Mouse (Mus musculus) heart, postnatal 14 days (tissue): Measurements from ENCODE around the gene Bace1. TPM values are rescaled to one million over a fixed set of nuclear protein-coding genes. Genes with fewer than 3 reads are reported as not detected.

Experiments used
- DNase-seq, 2 experiments: peaks; one replicate each; pipeline ENCODE4 v3.0.0; 2021 to 2022
- intact Hi-C: fragments of 180-260 bp; cut with DNase I; formaldehyde crosslinking; loops from one replicate; pipeline ENCODE4 v1.15.1; 2025
- long read RNA-seq, 2 experiments: library from polyadenylated mRNA; stranded (forward); transcript quantifications; one replicate each; pipeline ENCODE4 v2.0.0; 2021
- total RNA-seq, 2 experiments: library from RNA; stranded (reverse); gene quantifications; 2 replicates each; pipeline ENCODE4 v1.2.3; 2021

Gene Bace1
- total RNA-seq = 10 to 100 TPM; 39.8 to 40.4 TPM
- long read RNA-seq, experiment 1, full-length matches to known transcripts = 32 of 62 reads
- long read RNA-seq, experiment 1, partial matches to known transcripts = 4 of 62 reads
- long read RNA-seq, experiment 1, other reads (novel, unspliced or antisense) = 26 of 62 reads
- long read RNA-seq, experiment 2, full-length matches to known transcripts = 29 of 65 reads
- long read RNA-seq, experiment 2, partial matches to known transcripts = 10 of 65 reads
- long read RNA-seq, experiment 2, other reads (novel, unspliced or antisense) = 26 of 65 reads

GRCm38 (mm10) chr9:45838434-45839138 lies at the start of gene Bace1:
Gene Bace1 (plus strand): TSS chr9:45838580.
- intact Hi-C loops = loop anchor here (5.0 kb wide), 1 partner anchor 39 kb away; no protein-coding TSS in a partner anchor
- DNase-seq = peak; percentile 83 to 89

- intact Hi-C loops = no loop called here
- DNase-seq = no peak
Observed at GRCm38 (mm10) chr9:45791456-45792142, 46.8 kb upstream of the Bace1 start.

GRCm38 (mm10) chr9:45792235-45792634 lies 46.1 kb upstream of the Bace1 start:
- intact Hi-C loops = no loop called here
- DNase-seq = no peak

GRCm38 (mm10) chr9:45793697-45794096 lies 44.7 kb upstream of the Bace1 start:
- no peak for DNase-seq
- intact Hi-C loops = no loop called here

- DNase-seq = peak in 1 of 2 experiments; percentile 21
- intact Hi-C loops = no loop called here
Observed at GRCm38 (mm10) chr9:45795722-45796121, 42.7 kb upstream of the Bace1 start.

GRCm38 (mm10) chr9:45797271-45797670 lies 41.1 kb upstream of the Bace1 start:
- no peak for DNase-seq
- intact Hi-C loops = no loop called here

- DNase-seq = peak in 1 of 2 experiments; percentile 25
- intact Hi-C loops = loop anchor here (2.0 kb wide), 1 partner anchor 18 kb away; no protein-coding TSS in a partner anchor
Observed at GRCm38 (mm10) chr9:45798467-45799164, 39.8 kb upstream of the Bace1 start.

- no peak for DNase-seq
- intact Hi-C loops = loop anchor here (2.0 kb wide), 1 partner anchor 17 kb away; no protein-coding TSS in a partner anchor
Observed at GRCm38 (mm10) chr9:45799402-45799801, 39.0 kb upstream of the Bace1 start.

GRCm38 (mm10) chr9:45803070-45803774 lies 35.2 kb upstream of the Bace1 start:
- no peak for DNase-seq
- intact Hi-C loops = no loop called here

- intact Hi-C loops = no loop called here
- DNase-seq = no peak
Observed at GRCm38 (mm10) chr9:45806847-45807246, 31.5 kb upstream of the Bace1 start.

- intact Hi-C loops = no loop called here
- DNase-seq = no peak
Observed at GRCm38 (mm10) chr9:45807337-45807736, 31.0 kb upstream of the Bace1 start.

GRCm38 (mm10) chr9:45807761-45808160 lies 30.6 kb upstream of the Bace1 start:
- intact Hi-C loops = no loop called here
- DNase-seq = no peak

- intact Hi-C loops = no loop called here
- no peak for DNase-seq
Observed at GRCm38 (mm10) chr9:45811946-45812345, 26.4 kb upstream of the Bace1 start.

- intact Hi-C loops = no loop called here
- peak in 1 of 2 experiments; percentile 28 for DNase-seq
Observed at GRCm38 (mm10) chr9:45815113-45815512, 23.3 kb upstream of the Bace1 start.

- intact Hi-C loops = no loop called here
- DNase-seq = no peak
Observed at GRCm38 (mm10) chr9:45815525-45815924, 22.9 kb upstream of the Bace1 start.

- DNase-seq = no peak
- intact Hi-C loops = no loop called here
Observed at GRCm38 (mm10) chr9:45818406-45819011, 19.9 kb upstream of the Bace1 start.

GRCm38 (mm10) chr9:45827663-45828290 lies 10.6 kb upstream of the Bace1 start:
- intact Hi-C loops = no loop called here
- peak in 1 of 2 experiments; percentile 54 for DNase-seq

- intact Hi-C loops = no loop called here
- DNase-seq = peak; percentile 83 to 88
Observed at GRCm38 (mm10) chr9:45828291-45828963, 10.0 kb upstream of the Bace1 start, which contains the start of gene Cep164. Gene Cep164 (minus strand): TSS chr9:45828691.
